Mouse (Mus musculus) inflammation-experienced regulatory T-cells (primary cell): Measurements from ENCODE around the gene Nemp2. TPM values are rescaled to one million over a fixed set of nuclear protein-coding genes. Genes with fewer than 3 reads are reported as not detected.

Source experiments
- polyA plus RNA-seq, 2 experiments: library from polyadenylated mRNA; unstranded; fragments of 100-300 nt; shearing (Covaris generic); gene quantifications; one replicate each; pipeline ENCODE4 v1.2.1; 2017

The Nemp2 gene
- polyA plus RNA-seq = 10 to 100 TPM; 31.6 to 41.6 TPM

DNA sequence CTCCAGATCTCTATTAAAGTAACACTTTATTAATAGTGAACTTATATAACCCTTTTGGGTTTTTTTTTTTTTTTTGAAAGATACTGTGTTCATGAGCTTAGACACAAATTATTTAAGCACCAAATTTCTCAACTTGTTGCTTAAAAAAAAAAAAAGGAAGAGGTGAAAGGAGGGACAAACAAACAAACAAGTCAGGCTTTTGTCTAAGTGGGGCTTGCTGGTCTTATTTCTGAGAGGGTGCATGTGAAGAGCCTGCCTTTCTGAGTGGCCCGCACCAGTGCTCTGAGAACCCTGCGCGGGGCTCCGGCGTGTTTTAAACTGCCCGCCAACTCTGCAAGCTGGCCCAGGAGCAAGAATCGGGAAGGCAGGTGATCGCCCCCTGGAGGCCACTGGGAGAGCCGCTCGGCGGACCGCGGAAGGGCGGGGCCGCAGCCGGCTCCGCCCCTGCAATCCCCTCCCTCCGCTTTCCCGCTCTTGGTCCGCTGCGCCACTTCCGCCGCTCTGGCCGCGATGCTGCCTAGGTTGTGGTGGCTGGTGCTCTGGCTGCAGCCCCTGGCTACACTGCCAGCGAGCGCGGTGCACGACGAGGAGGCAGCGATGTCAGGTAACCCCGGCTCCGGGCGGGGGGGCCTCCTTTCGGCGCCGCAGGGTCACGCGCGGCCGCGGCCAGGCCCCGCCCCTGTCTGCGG lies at the start of gene Nemp2:
Nemp2 (plus strand) TSS at position 456 of the 689 bp plus-strand sequence.

Other genes with a start within 250 kb of the Nemp2 start
- 10 to 100 TPM; 64.5 to 85.7 TPM for gene Nab1, start 130.0 kb upstream of the Nemp2 start, polyA plus RNA-seq
- 10 to 100 TPM; 21.0 to 38.8 TPM for gene Mfsd6, start 96.8 kb downstream of the Nemp2 start, polyA plus RNA-seq
- 100 to 1,000 TPM; 106 to 119 TPM for gene Inpp1, start 187.0 kb downstream of the Nemp2 start, polyA plus RNA-seq
- 10 to 100 TPM; 23.3 to 26.7 TPM for gene Hibch, start 214.2 kb downstream of the Nemp2 start, polyA plus RNA-seq